Mouse (Mus musculus): Measurements from ENCODE around the gene Limd1. TPM values are rescaled to one million over a fixed set of nuclear protein-coding genes. Genes with fewer than 3 reads are reported as not detected.

Gene Limd1
- 6.7 TPM for polyA plus RNA-seq (2015; fragmentation: Illumina TruSeq; extraction: RNeasy Lipid Tissue Mini Kit (QIAGEN cat#74804); ENCODE audit: insufficient read depth, low read depth, low replicate concordance)

GRCm38 (mm10) chr9:123478586-123479195, at the start of gene Limd1:
Gene Limd1 (plus strand): TSS chr9:123478706.

GRCm38 (mm10) chr9:123529392-123530157, 51.1 kb downstream of the Limd1 start, which contains the start of gene Sacm1l:
Gene Sacm1l (plus strand): TSS chr9:123529759.

Other genes starting within 250 kb of the Limd1 start
- gene Tmem158, start 217.9 kb upstream of the Limd1 start, polyA plus RNA-seq (2015; fragmentation: Illumina TruSeq; extraction: RNeasy Lipid Tissue Mini Kit (QIAGEN cat#74804); ENCODE audit: insufficient read depth, low read depth, low replicate concordance): 1.8 TPM
- 33,747 TPM for gene Lars2, start 111.8 kb upstream of the Limd1 start, polyA plus RNA-seq (2015; fragmentation: Illumina TruSeq; extraction: RNeasy Lipid Tissue Mini Kit (QIAGEN cat#74804); ENCODE audit: insufficient read depth, low read depth, low replicate concordance)
- gene Sacm1l, start 51.1 kb downstream of the Limd1 start, polyA plus RNA-seq (2015; fragmentation: Illumina TruSeq; extraction: RNeasy Lipid Tissue Mini Kit (QIAGEN cat#74804); ENCODE audit: insufficient read depth, low read depth, low replicate concordance): 7.6 TPM
- gene Slc6a20b, start 153.9 kb downstream of the Limd1 start, polyA plus RNA-seq (2015; fragmentation: Illumina TruSeq; extraction: RNeasy Lipid Tissue Mini Kit (QIAGEN cat#74804); ENCODE audit: insufficient read depth, low read depth, low replicate concordance): not detected
- not detected for gene Ccr9, start 199.7 kb downstream of the Limd1 start, polyA plus RNA-seq (2015; fragmentation: Illumina TruSeq; extraction: RNeasy Lipid Tissue Mini Kit (QIAGEN cat#74804); ENCODE audit: insufficient read depth, low read depth, low replicate concordance)
- gene Slc6a20a, start 200.2 kb downstream of the Limd1 start, polyA plus RNA-seq (2015; fragmentation: Illumina TruSeq; extraction: RNeasy Lipid Tissue Mini Kit (QIAGEN cat#74804); ENCODE audit: insufficient read depth, low read depth, low replicate concordance): not detected
- gene Lztfl1, start 239.0 kb downstream of the Limd1 start, polyA plus RNA-seq (2015; fragmentation: Illumina TruSeq; extraction: RNeasy Lipid Tissue Mini Kit (QIAGEN cat#74804); ENCODE audit: insufficient read depth, low read depth, low replicate concordance): 9.2 TPM

All from pancreas, adult 10 weeks (tissue).